Mouse (Mus musculus) R1 (cell line): ENCODE data around the gene Pced1b.

Experiments
- DNase-seq: peaks from one replicate; pipeline ENCODE4 v3.0.0-alpha.2; 2018; ENCODE audit warnings: low read depth, low spot score

Gene Pced1b

GRCm38 (mm10) chr15:97257206-97257775 is 10.4 kb downstream of the Pced1b start:
- DNase-seq: no peak

- DNase-seq: no peak
These were observed 11.8 kb downstream of the Pced1b start for GRCm38 (mm10) chr15:97258483-97259230.

GRCm38 (mm10) chr15:97259300-97259699 is 12.4 kb downstream of the Pced1b start:
- DNase-seq: no peak

- no peak for DNase-seq
These were observed 13.2 kb downstream of the Pced1b start for GRCm38 (mm10) chr15:97259968-97260597.

- DNase-seq: no peak
These were observed 15.3 kb downstream of the Pced1b start for GRCm38 (mm10) chr15:97262251-97262650.

- DNase-seq: no peak
These were observed 19.4 kb downstream of the Pced1b start for GRCm38 (mm10) chr15:97266236-97266845.

GRCm38 (mm10) chr15:97267094-97267695 is 20.3 kb downstream of the Pced1b start:
- no peak for DNase-seq

- DNase-seq: no peak
These were observed 25.2 kb downstream of the Pced1b start for GRCm38 (mm10) chr15:97271985-97272697.

GRCm38 (mm10) chr15:97272831-97273230 is 25.9 kb downstream of the Pced1b start:
- DNase-seq: no peak

GRCm38 (mm10) chr15:97275626-97276395 is 28.9 kb downstream of the Pced1b start:
- no peak for DNase-seq

GRCm38 (mm10) chr15:97276660-97277153 is 29.8 kb downstream of the Pced1b start:
- no peak for DNase-seq

GRCm38 (mm10) chr15:97277328-97277727 is 30.4 kb downstream of the Pced1b start:
- no peak for DNase-seq

GRCm38 (mm10) chr15:97278340-97278948 is 31.5 kb downstream of the Pced1b start:
- DNase-seq: no peak

GRCm38 (mm10) chr15:97280131-97280530 is 33.2 kb downstream of the Pced1b start:
- no peak for DNase-seq

- DNase-seq: peak; percentile 25
These were observed 33.9 kb downstream of the Pced1b start for GRCm38 (mm10) chr15:97280776-97281175.

GRCm38 (mm10) chr15:97281712-97282571 is 35.0 kb downstream of the Pced1b start:
- peak; percentile 76 for DNase-seq

GRCm38 (mm10) chr15:97282572-97282881 is 35.6 kb downstream of the Pced1b start:
- DNase-seq: no peak

GRCm38 (mm10) chr15:97284201-97284600 is 37.3 kb downstream of the Pced1b start:
- no peak for DNase-seq

GRCm38 (mm10) chr15:97285665-97286212 is 38.8 kb downstream of the Pced1b start:
- no peak for DNase-seq
